Mouse (Mus musculus) monocyte, adult 2 months (primary cell): ENCODE results near the gene Heg1.

Experiments used
- DNase-seq, 2 experiments: peaks; one replicate each; pipeline ENCODE4 v3.0.0; 2022; ENCODE audit warnings: low spot score in 2 of 2, low read depth in 1 of 2

Gene Heg1

GRCm38 (mm10) chr16:33768491-33769278 lies 84.5 kb downstream of the Heg1 start:
- no peak for DNase-seq

GRCm38 (mm10) chr16:33769848-33770247 lies 85.7 kb downstream of the Heg1 start:
- DNase-seq, result peak in 1 of 2 experiments; percentile 37

GRCm38 (mm10) chr16:33770778-33771454 lies 86.7 kb downstream of the Heg1 start:
- DNase-seq, result no peak

- DNase-seq, result no peak
Observed at GRCm38 (mm10) chr16:33772809-33773208, 88.6 kb downstream of the Heg1 start.

- no peak for DNase-seq
Observed at GRCm38 (mm10) chr16:33774972-33775371, 90.8 kb downstream of the Heg1 start.

GRCm38 (mm10) chr16:33775733-33776335 lies 91.7 kb downstream of the Heg1 start:
- no peak for DNase-seq

GRCm38 (mm10) chr16:33776766-33777529 lies 92.8 kb downstream of the Heg1 start:
- no peak for DNase-seq

- DNase-seq, result no peak
Observed at GRCm38 (mm10) chr16:33777607-33778006, 93.4 kb downstream of the Heg1 start.

- peak in 1 of 2 experiments; percentile 27 for DNase-seq
Observed at GRCm38 (mm10) chr16:33781789-33782728, 97.9 kb downstream of the Heg1 start.

- DNase-seq, result no peak
Observed at GRCm38 (mm10) chr16:33782729-33783091, 98.5 kb downstream of the Heg1 start.

GRCm38 (mm10) chr16:33784547-33784946 lies 100.4 kb downstream of the Heg1 start:
- DNase-seq, result no peak

GRCm38 (mm10) chr16:33785092-33785704 lies 101.0 kb downstream of the Heg1 start:
- no peak for DNase-seq

GRCm38 (mm10) chr16:33786657-33787390 lies 102.7 kb downstream of the Heg1 start:
- no peak for DNase-seq

GRCm38 (mm10) chr16:33793846-33794791 lies 109.9 kb downstream of the Heg1 start, which contains the start of gene Muc13:
Gene Muc13 (plus strand): TSS chr16:33794037.
- no peak for DNase-seq

- no peak for DNase-seq
Observed at GRCm38 (mm10) chr16:33795106-33795505, 110.9 kb downstream of the Heg1 start.

GRCm38 (mm10) chr16:33795887-33796286 lies 111.7 kb downstream of the Heg1 start:
- no peak for DNase-seq

GRCm38 (mm10) chr16:33796756-33797155 lies 112.6 kb downstream of the Heg1 start:
- no peak for DNase-seq

GRCm38 (mm10) chr16:33797860-33798259 lies 113.7 kb downstream of the Heg1 start:
- peak in 1 of 2 experiments; percentile 13 for DNase-seq
